Mouse (Mus musculus) kidney, adult 9 months (tissue): ENCODE measurements around the gene Olfr1188.
"Not testable (repeated sequence)": the region's sequence is repeated elsewhere in the genome, so short reads cannot be mapped to it uniquely, and the experiment has no call there.

ENCODE experiments used
- DNase-seq: peaks from one replicate; pipeline ENCODE4 v3.0.0; 2022

Gene Olfr1188

DNA sequence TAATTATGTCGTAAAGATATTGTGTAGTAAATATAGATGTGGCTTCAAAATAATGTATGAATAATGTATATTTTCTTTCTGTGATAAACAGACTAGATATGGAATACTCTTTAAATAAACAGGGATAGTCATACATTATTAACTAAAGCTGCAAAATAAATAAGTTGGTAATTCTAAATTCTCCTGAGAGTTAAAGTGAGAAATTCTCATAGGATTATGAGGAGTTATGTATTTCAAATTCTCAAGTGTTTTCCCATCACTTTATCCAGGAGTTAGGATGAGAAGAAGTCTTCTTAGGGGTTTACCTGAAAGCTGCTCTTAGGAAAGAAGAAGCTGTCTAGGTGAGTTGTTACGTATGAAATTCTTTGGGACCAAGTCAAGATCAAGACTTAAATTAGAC lies at the start of gene Olfr1188:
Gene Olfr1188, plus strand, starts transcription at position 301 of the 400 bp plus-strand sequence.
- no peak for DNase-seq

DNA sequence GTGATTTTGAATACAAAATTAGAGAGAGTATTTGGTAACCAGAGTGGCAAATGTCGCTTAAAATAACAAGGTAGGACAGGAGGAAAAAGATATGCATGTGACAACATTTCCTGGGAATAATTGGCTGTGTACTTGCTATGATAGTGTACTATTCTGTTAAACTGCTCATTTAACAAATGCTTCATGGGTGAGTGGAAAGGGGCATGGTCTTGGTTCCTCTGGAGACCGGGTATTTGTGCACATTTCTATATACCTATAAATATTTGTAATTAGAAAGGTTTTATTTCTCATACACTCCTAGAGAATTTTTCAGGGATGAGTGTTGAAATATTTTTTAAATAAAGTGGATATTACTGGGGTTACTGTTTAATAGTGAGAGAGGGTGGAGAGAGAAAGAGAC lies 38.5 kb upstream of the Olfr1188 start, which contains the start of gene Olfr1186:
Gene Olfr1186, plus strand, starts transcription at position 301 of the 400 bp plus-strand sequence.
- DNase-seq: no peak

DNA sequence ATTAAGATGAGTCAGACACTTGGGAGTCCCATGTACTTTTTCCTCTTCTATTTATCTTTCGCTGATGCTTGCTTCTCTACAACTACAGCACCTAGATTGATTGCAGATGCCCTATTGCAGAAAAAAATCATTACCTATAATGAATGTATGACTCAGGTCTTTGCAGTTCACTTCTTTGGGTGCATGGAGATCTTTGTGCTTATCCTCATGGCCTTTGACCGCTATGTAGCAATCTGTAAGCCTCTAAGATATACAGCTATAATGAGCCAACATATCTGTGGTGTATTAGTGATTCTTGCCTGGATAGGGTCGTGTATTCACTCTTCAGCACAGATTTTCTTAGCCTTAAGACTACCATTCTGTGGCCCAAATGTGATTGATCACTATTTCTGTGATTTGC lies 31.0 kb upstream of the Olfr1188 start:
- no peak for DNase-seq

DNA sequence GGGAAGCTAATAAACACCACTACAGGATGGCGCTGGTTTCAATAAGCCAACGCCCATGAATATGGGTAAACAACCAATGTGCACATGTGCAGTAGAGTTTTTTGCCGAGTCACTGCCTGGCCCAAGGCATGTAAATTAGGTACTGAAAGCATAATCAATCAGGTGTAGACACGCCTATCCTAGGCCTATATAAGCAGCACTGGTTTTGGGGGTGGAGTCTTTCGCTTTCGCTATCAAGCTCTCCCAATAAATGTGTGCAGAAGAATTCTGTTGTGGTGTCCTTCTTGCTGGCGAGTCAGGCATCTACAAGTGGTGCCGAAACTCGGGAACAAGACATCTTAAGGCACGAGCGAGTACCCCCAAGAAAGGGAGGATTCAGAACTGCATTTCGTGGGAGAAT lies 16.0 kb downstream of the Olfr1188 start:
- not testable (repeated sequence) for DNase-seq

DNA sequence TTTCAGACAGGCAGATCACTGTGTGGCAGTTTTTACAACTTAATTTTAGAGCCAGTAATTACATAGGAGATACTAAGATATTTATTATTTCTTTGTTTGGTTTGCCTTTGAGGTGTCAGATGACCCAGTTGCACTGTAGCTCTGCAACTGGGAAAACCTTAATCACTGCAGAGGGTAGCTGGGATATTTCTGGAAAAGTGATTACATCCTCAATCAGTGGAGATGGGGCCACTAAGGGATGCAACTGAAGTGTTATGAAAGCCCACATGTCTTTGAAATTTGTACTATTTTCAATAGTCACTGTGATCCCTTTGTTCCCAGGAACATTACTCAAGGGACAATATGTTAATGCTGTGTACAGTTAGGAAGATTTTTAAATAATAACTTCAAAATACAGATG lies 29.4 kb downstream of the Olfr1188 start, which contains the start of gene Olfr1189:
Gene Olfr1189, plus strand, starts transcription at position 301 of the 400 bp plus-strand sequence.
- no peak for DNase-seq
